Mouse (Mus musculus): ENCODE measurements around the gene Mical3. TPM values are rescaled to one million over a fixed set of nuclear protein-coding genes. Genes with fewer than 3 reads are reported as not detected.
A peak's percentile ranks its signal among the peaks of the same experiment; 100 is the strongest.

Mical3 gene
- polyA plus RNA-seq, 1 experiment, result 49.0 TPM

DNA sequence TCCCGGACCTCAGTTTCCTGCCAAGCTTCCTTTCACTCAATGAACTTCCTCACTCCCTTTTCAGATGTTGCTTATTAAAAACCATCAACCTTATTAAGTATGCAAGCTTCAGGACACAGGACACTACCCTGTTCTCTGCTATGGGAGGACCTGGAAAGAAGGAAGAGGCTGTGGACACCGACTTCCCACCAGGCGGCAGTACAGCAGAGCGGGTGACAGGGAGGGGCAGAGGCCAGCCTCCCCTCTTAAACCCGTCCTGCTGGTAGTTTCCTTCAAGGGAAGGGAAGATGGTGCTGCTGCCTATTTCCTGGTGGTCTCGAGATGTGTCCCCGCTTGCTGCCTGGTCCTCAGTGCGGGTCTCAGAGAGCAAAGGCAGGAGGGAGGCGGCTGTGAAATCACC is 117.0 kb downstream of the Mical3 start:
- Histone ChIP-seq H3K4me3 (ENCODE audit: low read depth, low read length) (no peak overlapping the region), H3K4me1 (ENCODE audit: control insufficient read depth, insufficient read depth, low read length) (no peaks in the 10 kb centered on the region), H3K9me3 (replicated peaks; ENCODE audit: control insufficient read depth, insufficient read depth, low read length, poor library complexity, severe bottlenecking) (no peaks in the 10 kb centered on the region), H3K36me3 (ENCODE audit: control insufficient read depth, insufficient read depth, low read length, poor library complexity, severe bottlenecking) (no peaks in the 10 kb centered on the region), H3K9ac (ENCODE audit: low read depth, poor library complexity, severe bottlenecking) (no peak overlapping the region), H3K27ac (ENCODE audit: insufficient read depth, low read length) (no peak overlapping the region), H3K27me3 (ENCODE audit: control insufficient read depth, insufficient read depth, low read length, poor library complexity, severe bottlenecking) (no peaks in the 10 kb centered on the region)
- TF ChIP-seq CTCF (IDR thresholded peaks at IDR 0.05; ENCODE audit: low read depth, low read length), result peak; percentile 47
- TF ChIP-seq EP300 (IDR thresholded peaks at IDR 0.05; ENCODE audit: insufficient read depth, low read depth, low read length), result no peak

DNA sequence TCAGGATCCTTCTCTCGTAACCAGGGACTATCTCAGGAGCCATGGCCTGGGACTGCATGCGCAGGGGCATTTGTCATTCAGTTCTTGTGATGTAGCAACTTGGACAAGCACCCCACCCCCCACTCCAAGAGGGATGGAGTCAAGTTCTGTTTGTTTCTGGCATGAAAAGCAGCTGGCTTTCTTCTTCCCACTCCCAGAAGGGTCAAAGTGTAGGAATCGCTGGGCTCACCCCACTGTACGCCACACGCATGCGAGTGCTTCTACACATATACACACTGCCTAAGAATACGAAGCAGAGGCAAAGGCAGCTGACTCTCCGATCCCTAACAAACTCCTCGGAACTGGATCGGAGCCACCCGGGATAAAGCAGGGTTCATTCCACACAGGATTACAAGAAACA is 119.1 kb downstream of the Mical3 start:
- Histone ChIP-seq H3K36me3 (ENCODE audit: control insufficient read depth, insufficient read depth, low read length, poor library complexity, severe bottlenecking) (no peaks in the 10 kb centered on the region), H3K4me3 (ENCODE audit: low read depth, low read length) (no peak overlapping the region), H3K27ac (ENCODE audit: insufficient read depth, low read length) (no peak overlapping the region), H3K27me3 (ENCODE audit: control insufficient read depth, insufficient read depth, low read length, poor library complexity, severe bottlenecking) (no peaks in the 10 kb centered on the region), H3K9ac (ENCODE audit: low read depth, poor library complexity, severe bottlenecking) (no peak overlapping the region), H3K4me1 (ENCODE audit: control insufficient read depth, insufficient read depth, low read length) (no peaks in the 10 kb centered on the region), H3K9me3 (replicated peaks; ENCODE audit: control insufficient read depth, insufficient read depth, low read length, poor library complexity, severe bottlenecking) (no peaks in the 10 kb centered on the region)
- TF ChIP-seq POLR2A (IDR thresholded peaks at IDR 0.05; ENCODE audit: insufficient read depth, low read length), result no peak
- TF ChIP-seq EP300 (IDR thresholded peaks at IDR 0.05; ENCODE audit: insufficient read depth, low read depth, low read length), result no peak
- no peak for TF ChIP-seq CTCF (IDR thresholded peaks at IDR 0.05; ENCODE audit: low read depth, low read length)

DNA sequence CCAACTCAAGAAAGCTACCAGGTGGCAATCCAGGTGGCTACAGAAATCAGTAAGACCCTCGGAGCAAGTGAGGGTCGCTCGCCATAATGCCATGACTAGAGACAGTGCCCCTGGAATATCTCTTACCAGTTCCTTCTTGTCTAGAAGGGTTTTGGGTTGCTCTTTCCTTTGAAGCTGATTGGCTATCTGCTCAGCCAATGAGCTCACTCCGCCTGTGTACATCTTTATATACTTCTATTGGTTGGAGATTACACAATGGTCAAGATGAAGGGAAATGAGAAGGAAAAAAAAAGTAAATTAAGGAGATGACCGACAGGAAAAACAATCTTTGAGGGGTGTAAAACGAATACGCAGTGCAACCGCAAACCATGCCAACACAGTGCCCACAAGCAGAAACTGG is 121.1 kb downstream of the Mical3 start:
- H3K27me3 ChIP-seq (ENCODE audit: control insufficient read depth, insufficient read depth, low read length, poor library complexity, severe bottlenecking), result no peaks in the 10 kb centered on the region
- no peak overlapping the region for H3K27ac ChIP-seq (ENCODE audit: insufficient read depth, low read length)
- H3K4me1 ChIP-seq (ENCODE audit: control insufficient read depth, insufficient read depth, low read length), result no peaks in the 10 kb centered on the region
- no peak overlapping the region for H3K9ac ChIP-seq (ENCODE audit: low read depth, poor library complexity, severe bottlenecking)
- H3K4me3 ChIP-seq (ENCODE audit: low read depth, low read length), result no peak overlapping the region
- no peaks in the 10 kb centered on the region for H3K36me3 ChIP-seq (ENCODE audit: control insufficient read depth, insufficient read depth, low read length, poor library complexity, severe bottlenecking)
- H3K9me3 ChIP-seq (replicated peaks; ENCODE audit: control insufficient read depth, insufficient read depth, low read length, poor library complexity, severe bottlenecking), result no peaks in the 10 kb centered on the region
- TF ChIP-seq CTCF (IDR thresholded peaks at IDR 0.05; ENCODE audit: low read depth, low read length) (no peak), POLR2A (IDR thresholded peaks at IDR 0.05; ENCODE audit: insufficient read depth, low read length) (no peak), EP300 (IDR thresholded peaks at IDR 0.05; ENCODE audit: insufficient read depth, low read depth, low read length) (no peak)

DNA sequence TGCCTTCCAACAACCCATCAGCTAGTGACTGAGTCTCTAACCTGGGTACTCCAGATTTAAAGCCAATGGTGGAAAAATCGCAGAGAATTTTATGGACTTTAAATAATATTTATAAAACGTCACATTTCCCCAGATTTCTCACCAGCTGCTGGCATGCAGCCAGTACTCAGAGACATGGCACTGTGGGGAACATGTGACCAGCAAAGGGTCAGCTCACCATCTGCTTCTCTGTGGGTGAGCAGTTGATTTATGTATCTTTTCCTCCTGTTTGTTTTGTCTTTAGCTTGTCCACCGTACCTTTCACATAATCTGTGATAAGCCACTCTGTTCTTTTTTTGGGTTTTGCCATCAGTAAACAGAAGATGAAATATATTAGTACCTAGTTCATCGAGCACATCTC is 125.8 kb downstream of the Mical3 start:
- no peaks in the 10 kb centered on the region for H3K4me1 ChIP-seq (ENCODE audit: control insufficient read depth, insufficient read depth, low read length)
- no peak overlapping the region for H3K4me3 ChIP-seq (ENCODE audit: low read depth, low read length)
- H3K9me3 ChIP-seq (replicated peaks; ENCODE audit: control insufficient read depth, insufficient read depth, low read length, poor library complexity, severe bottlenecking), result no peaks in the 10 kb centered on the region
- no peak overlapping the region for H3K27ac ChIP-seq (ENCODE audit: insufficient read depth, low read length)
- no peaks in the 10 kb centered on the region for H3K27me3 ChIP-seq (ENCODE audit: control insufficient read depth, insufficient read depth, low read length, poor library complexity, severe bottlenecking)
- TF ChIP-seq CTCF (IDR thresholded peaks at IDR 0.05; ENCODE audit: low read depth, low read length) (no peak), POLR2A (IDR thresholded peaks at IDR 0.05; ENCODE audit: insufficient read depth, low read length) (no peak), EP300 (IDR thresholded peaks at IDR 0.05; ENCODE audit: insufficient read depth, low read depth, low read length) (no peak)
- H3K9ac ChIP-seq (ENCODE audit: low read depth, poor library complexity, severe bottlenecking), result no peak overlapping the region
- peaks cover 5% of the 10 kb centered on the region; the same call in 1 of the 2 replicates for H3K36me3 ChIP-seq (ENCODE audit: control insufficient read depth, insufficient read depth, low read length, poor library complexity, severe bottlenecking)

DNA sequence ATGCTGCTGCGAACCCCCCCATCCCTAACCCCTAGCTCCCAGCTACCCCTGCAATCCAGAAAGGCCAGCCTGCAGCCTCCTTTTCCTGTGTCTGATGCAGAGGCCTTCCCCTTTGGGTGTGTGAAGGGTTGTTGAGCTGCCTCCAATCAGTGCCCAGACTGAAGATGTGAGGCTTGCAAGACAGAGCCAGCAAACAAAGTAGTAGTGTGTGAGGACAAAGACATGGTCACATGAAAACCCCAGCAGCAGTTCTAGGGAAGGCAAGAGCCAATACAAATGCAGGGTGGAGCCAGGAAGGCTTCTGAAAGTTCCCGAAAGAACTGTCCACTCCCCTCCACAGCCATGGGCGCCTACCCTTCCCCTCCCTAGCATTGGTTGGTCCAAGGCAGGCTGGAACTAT is 127.8 kb downstream of the Mical3 start:
- no peak overlapping the region for H3K27ac ChIP-seq (ENCODE audit: insufficient read depth, low read length)

DNA sequence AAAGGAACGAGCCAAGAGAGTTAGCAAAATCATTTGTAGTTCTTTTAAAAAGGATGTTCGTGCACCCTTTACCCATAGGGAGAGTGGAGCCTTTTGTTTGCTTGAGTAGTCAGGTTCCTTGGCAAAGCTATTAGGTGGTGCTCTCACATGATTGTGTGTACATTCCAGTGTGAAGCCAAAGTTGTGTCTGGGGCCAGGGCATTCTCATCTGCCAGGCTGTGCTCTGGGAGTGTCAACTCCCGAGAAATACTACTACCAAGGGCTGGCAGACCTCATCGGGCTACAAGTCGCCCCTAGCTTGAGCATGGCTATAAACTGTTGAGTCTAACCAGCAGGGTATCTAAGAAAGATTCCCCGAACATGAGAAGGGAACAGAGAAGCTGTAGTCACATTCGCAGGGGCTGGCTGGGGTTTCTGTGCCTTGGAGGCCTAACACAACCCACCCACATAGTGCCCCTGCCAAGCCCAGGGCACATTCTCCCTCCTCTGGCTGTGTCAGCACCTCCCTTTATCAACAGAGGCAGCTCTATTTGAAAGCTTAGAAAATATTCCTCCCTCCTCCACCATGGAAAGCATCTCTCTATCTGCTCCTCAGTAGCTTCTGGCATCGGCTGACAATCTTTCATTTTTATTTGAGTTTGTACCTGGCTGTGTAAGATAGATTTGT is 130.8 kb downstream of the Mical3 start:
- Histone ChIP-seq H3K4me1 (ENCODE audit: control insufficient read depth, insufficient read depth, low read length) (no peaks in the 10 kb centered on the region), H3K36me3 (ENCODE audit: control insufficient read depth, insufficient read depth, low read length, poor library complexity, severe bottlenecking) (peaks cover 5% of the 10 kb centered on the region; the same call in 1 of the 2 replicates), H3K27me3 (ENCODE audit: control insufficient read depth, insufficient read depth, low read length, poor library complexity, severe bottlenecking) (no peaks in the 10 kb centered on the region), H3K4me3 (ENCODE audit: low read depth, low read length) (no peak overlapping the region), H3K9me3 (replicated peaks; ENCODE audit: control insufficient read depth, insufficient read depth, low read length, poor library complexity, severe bottlenecking) (no peaks in the 10 kb centered on the region), H3K9ac (ENCODE audit: low read depth, poor library complexity, severe bottlenecking) (no peak overlapping the region), H3K27ac (ENCODE audit: insufficient read depth, low read length) (no peak overlapping the region)
- TF ChIP-seq EP300 (IDR thresholded peaks at IDR 0.05; ENCODE audit: insufficient read depth, low read depth, low read length) (no peak), CTCF (IDR thresholded peaks at IDR 0.05; ENCODE audit: low read depth, low read length) (no peak), POLR2A (IDR thresholded peaks at IDR 0.05; ENCODE audit: insufficient read depth, low read length) (no peak)

More for the DNA sequence above, 127.8 kb downstream of the Mical3 start:
- Histone ChIP-seq H3K4me3 (ENCODE audit: low read depth, low read length) (no peak overlapping the region; the same call in 1 of the 2 replicates), H3K4me1 (ENCODE audit: control insufficient read depth, insufficient read depth, low read length) (no peaks in the 10 kb centered on the region), H3K36me3 (ENCODE audit: control insufficient read depth, insufficient read depth, low read length, poor library complexity, severe bottlenecking) (peaks cover 5% of the 10 kb centered on the region; the same call in 1 of the 2 replicates), H3K27me3 (ENCODE audit: control insufficient read depth, insufficient read depth, low read length, poor library complexity, severe bottlenecking) (no peaks in the 10 kb centered on the region), H3K9ac (ENCODE audit: low read depth, poor library complexity, severe bottlenecking) (no peak overlapping the region), H3K9me3 (replicated peaks; ENCODE audit: control insufficient read depth, insufficient read depth, low read length, poor library complexity, severe bottlenecking) (no peaks in the 10 kb centered on the region)
- TF ChIP-seq CTCF (IDR thresholded peaks at IDR 0.05; ENCODE audit: low read depth, low read length) (no peak), POLR2A (IDR thresholded peaks at IDR 0.05; ENCODE audit: insufficient read depth, low read length) (no peak), EP300 (IDR thresholded peaks at IDR 0.05; ENCODE audit: insufficient read depth, low read depth, low read length) (no peak)
